Mouse (Mus musculus) forebrain, embryonic 16.5 days (tissue): Measurements from ENCODE around the gene Fam204a. TPM values are rescaled to one million over a fixed set of nuclear protein-coding genes. Genes with fewer than 3 reads are reported as not detected.

Experiments
- ATAC-seq: fragments of 200-750 bp; cut with Nextera tagmentation; 2 replicates; pipeline ENCODE4 v1.8.0; 2017; ENCODE audit warnings: mild to moderate bottlenecking, moderate library complexity
- H3K27ac ChIP-seq: fragments of 300-500 bp; sonication (generic); 2 replicates; pipeline ENCODE4 v1.5.1; 2014; ENCODE audit warnings: low read length, control low read depth
- H3K27me3 ChIP-seq: fragments of 300-500 bp; sonication (generic); replicated peaks from 2 replicates; pipeline ENCODE4 v1.6.1; 2014; ENCODE audit warnings: low read length; ENCODE audit not compliant: control insufficient read depth, insufficient read depth
- H3K36me3 ChIP-seq: fragments of 300-500 bp; sonication (generic); 2 replicates; pipeline ENCODE4 v1.6.1; 2014; ENCODE audit not compliant: control insufficient read depth, insufficient read depth
- H3K4me1 ChIP-seq: fragments of 300-500 bp; sonication (generic); replicated peaks from 2 replicates; pipeline ENCODE4 v1.6.1; 2014; ENCODE audit warnings: low read length; ENCODE audit not compliant: control insufficient read depth, insufficient read depth
- H3K4me2 ChIP-seq: fragments of 300-500 bp; sonication (generic); 2 replicates; pipeline ENCODE4 v1.6.1; 2014; ENCODE audit warnings: mild to moderate bottlenecking, low read length, control low read depth
- H3K4me3 ChIP-seq: fragments of 300-500 bp; sonication (generic); replicated peaks from 2 replicates; pipeline ENCODE4 v1.5.1; 2014; ENCODE audit warnings: mild to moderate bottlenecking, low read length, control low read depth
- H3K9ac ChIP-seq: fragments of 300-500 bp; sonication (generic); replicated peaks from 2 replicates; pipeline ENCODE4 v1.6.1; 2014; ENCODE audit warnings: low read depth, low read length, control low read depth
- H3K9me3 ChIP-seq: fragments of 300-500 bp; sonication (generic); 2 replicates; pipeline ENCODE4 v1.6.1; 2016; ENCODE audit warnings: low read length; ENCODE audit not compliant: control insufficient read depth
- WGBS: fragments of 180-500 bp; shearing (Covaris S2); extraction: QIAGEN DNeasy Blood & Tissue Kit; methylation state at CpG from one replicate; pipeline ENCODE4 v1.1.7; 2014; 5-methylcytosine and 5-hydroxymethylcytosine counted together
- polyA plus RNA-seq: library from polyadenylated mRNA; unstranded; fragments of >200 nt; fragmentation: Nextera tagmentation; extraction: Ambion mirVana; gene quantifications from 2 replicates; pipeline ENCODE4 v1.2.1, GENCODE M21; 2015

The Fam204a gene
- polyA plus RNA-seq, 1 experiment from 2014 or later, result 55.7 TPM

- H3K9me3 ChIP-seq, result no peaks in the 10 kb centered on the region
- H3K4me2 ChIP-seq, result peak overlapping the region; percentile 60
- H3K4me3 ChIP-seq, result peak overlapping the region; percentile 99
- H3K9ac ChIP-seq, result no peak overlapping the region
- no peaks in the 10 kb centered on the region for H3K36me3 ChIP-seq
- no peaks in the 10 kb centered on the region for H3K27me3 ChIP-seq
- WGBS, result 53% methylated on average over 8 of the region's 8 CpGs
- ATAC-seq, result peak; percentile 19
- H3K27ac ChIP-seq, result no peak overlapping the region
- H3K4me1 ChIP-seq, result peaks cover 9% of the 10 kb centered on the region; the same call in 1 of the 2 replicates
Measured at GRCm38 (mm10) chr19:60226845-60227235, 339 bp upstream of the Fam204a start.

- Histone ChIP-seq H3K4me1 (no peaks in the 10 kb centered on the region), H3K27me3 (no peaks in the 10 kb centered on the region), H3K27ac (no peak overlapping the region), H3K36me3 (no peaks in the 10 kb centered on the region), H3K9ac (no peak overlapping the region), H3K4me2 (no peak overlapping the region), H3K9me3 (no peaks in the 10 kb centered on the region), H3K4me3 (no peak overlapping the region)
- no peak for ATAC-seq
- WGBS, result 77% methylated on average over 7 of the region's 7 CpGs
Measured at GRCm38 (mm10) chr19:60219395-60219794, 7.1 kb downstream of the Fam204a start.

GRCm38 (mm10) chr19:60217985-60218384, 8.5 kb downstream of the Fam204a start:
- no peak overlapping the region for H3K9ac ChIP-seq
- H3K9me3 ChIP-seq, result no peaks in the 10 kb centered on the region
- H3K4me3 ChIP-seq, result no peak overlapping the region
- no peaks in the 10 kb centered on the region for H3K4me1 ChIP-seq
- ATAC-seq, result no peak
- no peaks in the 10 kb centered on the region for H3K36me3 ChIP-seq
- no peaks in the 10 kb centered on the region for H3K27me3 ChIP-seq
- no peak overlapping the region for H3K27ac ChIP-seq
- H3K4me2 ChIP-seq, result no peak overlapping the region
- 30% methylated on average over 2 of the region's 2 CpGs for WGBS

GRCm38 (mm10) chr19:60208173-60208572, 18.3 kb downstream of the Fam204a start:
- Histone ChIP-seq H3K36me3 (0 out of 2 replicates have a peak, but pooled peaks cover 3% of the 10 kb centered on the region), H3K4me3 (no peak overlapping the region), H3K9me3 (no peaks in the 10 kb centered on the region), H3K9ac (no peak overlapping the region), H3K4me2 (no peak overlapping the region), H3K27me3 (peaks cover 13% of the 10 kb centered on the region), H3K27ac (no peak overlapping the region), H3K4me1 (peaks cover 5% of the 10 kb centered on the region)
- no peak for ATAC-seq

GRCm38 (mm10) chr19:60204176-60204575, 22.3 kb downstream of the Fam204a start:
- ATAC-seq, result peak; percentile 63; the same call in 1 of the 2 replicates
- Histone ChIP-seq H3K27me3 (peaks cover 9% of the 10 kb centered on the region; the same call in 1 of the 2 replicates), H3K27ac (0 out of 2 replicates have a peak overlapping the region, but pooled peaks have one; percentile 5), H3K4me2 (peak overlapping the region; percentile 17), H3K9ac (no peak overlapping the region), H3K36me3 (no peaks in the 10 kb centered on the region), H3K9me3 (no peaks in the 10 kb centered on the region), H3K4me1 (peaks cover 7% of the 10 kb centered on the region), H3K4me3 (no peak overlapping the region)
- WGBS, result 9% methylated on average over 7 of the region's 7 CpGs

- Histone ChIP-seq H3K9me3 (no peaks in the 10 kb centered on the region), H3K4me2 (no peak overlapping the region), H3K27me3 (0 out of 2 replicates have a peak, but pooled peaks cover 2% of the 10 kb centered on the region), H3K36me3 (no peaks in the 10 kb centered on the region), H3K4me1 (peaks cover 7% of the 10 kb centered on the region), H3K27ac (no peak overlapping the region), H3K4me3 (no peak overlapping the region), H3K9ac (no peak overlapping the region)
- 12% methylated on average over 2 of the region's 2 CpGs for WGBS
- ATAC-seq, result peak; percentile 47; the same call in 1 of the 2 replicates
Measured at GRCm38 (mm10) chr19:60200294-60200693, 26.2 kb downstream of the Fam204a start.

GRCm38 (mm10) chr19:60199152-60199551, 27.3 kb downstream of the Fam204a start:
- no peak overlapping the region for H3K27ac ChIP-seq
- no peaks in the 10 kb centered on the region for H3K27me3 ChIP-seq
- H3K36me3 ChIP-seq, result no peaks in the 10 kb centered on the region
- peaks cover 4% of the 10 kb centered on the region for H3K4me1 ChIP-seq
- H3K4me2 ChIP-seq, result no peak overlapping the region
- H3K9me3 ChIP-seq, result no peaks in the 10 kb centered on the region
- no peak for ATAC-seq
- no peak overlapping the region for H3K4me3 ChIP-seq
- H3K9ac ChIP-seq, result no peak overlapping the region

GRCm38 (mm10) chr19:60192790-60193189, 33.7 kb downstream of the Fam204a start:
- no peaks in the 10 kb centered on the region for H3K36me3 ChIP-seq
- no peak for ATAC-seq
- WGBS, result 97% methylated on average over 4 of the region's 4 CpGs
- no peak overlapping the region for H3K9ac ChIP-seq
- H3K27me3 ChIP-seq, result no peaks in the 10 kb centered on the region
- H3K4me2 ChIP-seq, result no peak overlapping the region
- H3K4me1 ChIP-seq, result no peaks in the 10 kb centered on the region
- no peak overlapping the region for H3K27ac ChIP-seq
- no peaks in the 10 kb centered on the region for H3K9me3 ChIP-seq
- no peak overlapping the region for H3K4me3 ChIP-seq

GRCm38 (mm10) chr19:60189206-60189605, 37.3 kb downstream of the Fam204a start:
- Histone ChIP-seq H3K4me2 (no peak overlapping the region), H3K27me3 (no peaks in the 10 kb centered on the region), H3K9ac (no peak overlapping the region), H3K36me3 (no peaks in the 10 kb centered on the region), H3K4me3 (no peak overlapping the region), H3K9me3 (no peaks in the 10 kb centered on the region), H3K4me1 (no peaks in the 10 kb centered on the region), H3K27ac (no peak overlapping the region)
- ATAC-seq, result no peak
- 12% methylated on average over 2 of the region's 2 CpGs for WGBS

GRCm38 (mm10) chr19:60182901-60183300, 43.6 kb downstream of the Fam204a start:
- Histone ChIP-seq H3K27ac (no peak overlapping the region), H3K9me3 (no peaks in the 10 kb centered on the region), H3K4me1 (peaks cover 3% of the 10 kb centered on the region; the same call in 1 of the 2 replicates), H3K4me3 (no peak overlapping the region), H3K4me2 (no peak overlapping the region), H3K27me3 (no peaks in the 10 kb centered on the region), H3K9ac (no peak overlapping the region), H3K36me3 (0 out of 2 replicates have a peak, but pooled peaks cover 2% of the 10 kb centered on the region)
- no peak for ATAC-seq
- WGBS, result 89% methylated on average over 1 of the region's 1 CpGs
